Mouse (Mus musculus): ENCODE data around the gene Prm1. TPM values are rescaled to one million over a fixed set of nuclear protein-coding genes. Genes with fewer than 3 reads are reported as not detected.
A peak's percentile ranks its signal among the peaks of the same experiment; 100 is the strongest.

Prm1 gene
- polyA plus RNA-seq, 1 experiment from 2014 or later = not detected

DNA sequence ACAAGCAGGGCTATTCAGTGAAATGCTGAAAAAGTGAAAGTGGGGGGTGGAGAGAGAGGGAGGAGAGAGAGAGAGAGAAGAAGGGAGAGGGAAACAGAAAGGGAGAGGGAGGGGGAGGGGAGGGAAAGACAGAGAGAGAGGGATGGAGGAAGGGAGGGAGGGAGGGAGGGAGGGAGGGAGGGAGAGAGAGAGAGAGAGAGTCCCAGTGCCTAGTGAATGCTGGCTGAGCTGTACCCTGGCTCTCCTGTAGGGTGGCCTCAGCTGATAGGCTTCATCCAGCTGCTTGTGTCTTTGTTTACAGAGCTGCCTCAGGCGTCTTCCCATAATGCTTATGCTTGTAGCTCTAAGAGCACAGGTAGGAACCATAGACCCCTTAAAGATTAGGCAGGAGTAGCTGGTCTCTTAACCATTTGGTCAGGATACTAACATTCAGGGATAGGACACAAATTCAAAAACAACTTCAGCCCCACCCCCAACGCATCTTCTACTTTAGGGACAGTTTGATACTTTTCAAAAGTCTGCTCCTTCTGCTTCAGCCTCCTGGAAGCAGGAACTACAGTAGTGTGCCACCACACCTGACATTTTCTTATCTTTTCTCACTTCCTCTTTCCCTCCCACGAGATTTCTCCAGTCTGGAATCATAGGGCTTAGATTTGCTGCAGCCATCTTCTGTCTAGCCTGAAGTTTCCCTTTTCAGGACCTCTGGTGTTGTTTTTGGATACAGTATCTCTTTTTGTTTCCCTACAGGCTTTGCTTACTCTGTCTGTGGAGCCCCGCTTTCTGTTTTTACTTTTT lies 34.9 kb downstream of the Prm1 start:
- H3K4me3 ChIP-seq (ENCODE audit: low read depth, low read length) = no peak overlapping the region

DNA sequence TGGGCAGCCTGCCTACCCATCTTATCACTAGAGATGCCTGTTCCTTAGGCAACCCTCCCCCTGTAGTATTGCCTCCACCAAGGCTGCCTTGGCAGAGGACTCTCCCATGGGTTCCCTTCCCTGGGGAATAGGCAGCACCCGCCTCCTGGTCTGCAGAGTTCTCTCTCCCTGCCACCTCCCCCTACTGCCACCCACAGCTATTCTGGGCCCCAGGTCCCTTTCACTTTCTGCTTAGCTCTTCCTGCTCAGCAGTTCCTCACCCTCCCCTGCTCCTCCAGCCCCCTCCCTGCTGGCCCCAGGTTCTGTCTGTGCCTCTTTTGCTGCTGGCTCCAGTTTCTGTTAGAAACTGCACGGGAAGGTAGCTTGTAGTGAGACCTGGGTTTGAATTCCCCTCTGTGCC lies 36.0 kb downstream of the Prm1 start:
- H3K4me1 ChIP-seq (ENCODE audit: control insufficient read depth, insufficient read depth, low read length) = no peaks in the 10 kb centered on the region
- no peaks in the 10 kb centered on the region for H3K9me3 ChIP-seq (replicated peaks; ENCODE audit: control insufficient read depth, low read length)
- H3K9ac ChIP-seq (ENCODE audit: low read length) = no peak overlapping the region
- ATAC-seq (no peak), DNase-seq (ENCODE audit: low spot score) (no peak)
- H3K27me3 ChIP-seq (replicated peaks; ENCODE audit: control insufficient read depth, insufficient read depth, low read length) = no peaks in the 10 kb centered on the region
- no peak overlapping the region for H3K27ac ChIP-seq (ENCODE audit: low read depth, low read length)
- no peak overlapping the region for H3K4me2 ChIP-seq (ENCODE audit: low read length)
- H3K36me3 ChIP-seq (ENCODE audit: control insufficient read depth, insufficient read depth, low read length) = no peaks in the 10 kb centered on the region
- no peak overlapping the region for H3K4me3 ChIP-seq (ENCODE audit: low read depth, low read length)
- WGBS = 41% methylated on average over 2 of the region's 2 CpGs

More for the DNA sequence above, 34.9 kb downstream of the Prm1 start:
- no peak overlapping the region for H3K9ac ChIP-seq (ENCODE audit: low read length)
- DNase-seq (ENCODE audit: low spot score) = peak; percentile 13
- 54% methylated on average over 4 of the region's 4 CpGs for WGBS
- no peaks in the 10 kb centered on the region for H3K9me3 ChIP-seq (replicated peaks; ENCODE audit: control insufficient read depth, low read length)
- H3K27me3 ChIP-seq (replicated peaks; ENCODE audit: control insufficient read depth, insufficient read depth, low read length) = no peaks in the 10 kb centered on the region
- H3K4me2 ChIP-seq (ENCODE audit: low read length) = no peak overlapping the region
- no peak for ATAC-seq
- no peaks in the 10 kb centered on the region for H3K4me1 ChIP-seq (ENCODE audit: control insufficient read depth, insufficient read depth, low read length)
- no peak overlapping the region for H3K27ac ChIP-seq (ENCODE audit: low read depth, low read length)
- no peaks in the 10 kb centered on the region for H3K36me3 ChIP-seq (ENCODE audit: control insufficient read depth, insufficient read depth, low read length)

DNA sequence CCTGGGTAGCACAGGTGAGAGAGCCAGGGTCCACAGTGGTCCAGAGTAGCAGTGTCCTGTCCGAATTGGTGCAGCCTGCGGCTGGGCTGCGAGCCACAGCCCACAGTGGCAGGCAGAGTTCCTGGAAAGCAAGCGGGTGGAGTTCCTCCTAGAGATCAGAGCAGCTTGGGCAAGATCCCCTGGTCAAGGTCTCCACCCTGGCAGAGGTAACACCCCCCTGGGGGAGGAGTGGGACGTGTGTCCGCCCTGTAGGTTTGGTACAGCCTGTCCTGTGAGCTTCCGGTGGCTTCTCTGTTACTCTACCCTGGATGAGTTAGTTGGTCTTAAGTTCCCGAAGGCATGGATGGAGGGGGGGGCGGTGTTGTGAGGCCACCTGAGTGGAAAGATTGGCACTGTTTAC lies 36.8 kb downstream of the Prm1 start:
- 70% methylated on average over 9 of the region's 9 CpGs for WGBS
- no peaks in the 10 kb centered on the region for H3K36me3 ChIP-seq (ENCODE audit: control insufficient read depth, insufficient read depth, low read length)
- no peak overlapping the region for H3K9ac ChIP-seq (ENCODE audit: low read length)
- no peak overlapping the region for H3K27ac ChIP-seq (ENCODE audit: low read depth, low read length)
- no peak overlapping the region for H3K4me2 ChIP-seq (ENCODE audit: low read length)
- no peaks in the 10 kb centered on the region for H3K4me1 ChIP-seq (ENCODE audit: control insufficient read depth, insufficient read depth, low read length)
- no peaks in the 10 kb centered on the region for H3K27me3 ChIP-seq (replicated peaks; ENCODE audit: control insufficient read depth, insufficient read depth, low read length)
- DNase-seq (ENCODE audit: low spot score) (no peak), ATAC-seq (no peak)
- H3K9me3 ChIP-seq (replicated peaks; ENCODE audit: control insufficient read depth, low read length) = no peaks in the 10 kb centered on the region
- H3K4me3 ChIP-seq (ENCODE audit: low read depth, low read length) = no peak overlapping the region

DNA sequence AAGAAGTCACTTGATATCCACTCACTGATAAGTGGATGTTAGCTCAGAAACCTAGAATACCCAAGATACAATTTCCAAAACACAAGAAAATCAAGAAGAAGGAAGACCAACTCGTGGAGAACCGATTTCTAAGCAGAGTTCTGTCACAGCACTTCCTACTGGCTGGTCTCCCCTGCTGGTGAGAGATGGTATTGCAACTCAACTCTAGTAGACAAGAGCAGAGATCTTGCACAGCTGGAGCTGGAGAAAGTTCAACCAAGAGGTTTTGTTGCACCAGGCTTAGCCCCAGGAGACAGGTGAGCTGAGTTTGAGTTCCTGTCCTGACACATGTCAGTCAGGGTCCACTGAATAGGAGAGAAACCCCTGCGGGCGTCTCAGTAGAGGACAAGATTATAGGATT lies 38.5 kb downstream of the Prm1 start:
- DNase-seq (ENCODE audit: low spot score) (peak; percentile 78), ATAC-seq (no peak)
- WGBS = 41% methylated on average over 4 of the region's 4 CpGs
- Histone ChIP-seq H3K9ac (ENCODE audit: low read length) (no peak overlapping the region), H3K4me3 (ENCODE audit: low read depth, low read length) (no peak overlapping the region), H3K4me2 (ENCODE audit: low read length) (no peak overlapping the region), H3K4me1 (ENCODE audit: control insufficient read depth, insufficient read depth, low read length) (no peaks in the 10 kb centered on the region), H3K9me3 (replicated peaks; ENCODE audit: control insufficient read depth, low read length) (no peaks in the 10 kb centered on the region), H3K36me3 (ENCODE audit: control insufficient read depth, insufficient read depth, low read length) (no peaks in the 10 kb centered on the region), H3K27me3 (replicated peaks; ENCODE audit: control insufficient read depth, insufficient read depth, low read length) (no peaks in the 10 kb centered on the region), H3K27ac (ENCODE audit: low read depth, low read length) (no peak overlapping the region)

DNA sequence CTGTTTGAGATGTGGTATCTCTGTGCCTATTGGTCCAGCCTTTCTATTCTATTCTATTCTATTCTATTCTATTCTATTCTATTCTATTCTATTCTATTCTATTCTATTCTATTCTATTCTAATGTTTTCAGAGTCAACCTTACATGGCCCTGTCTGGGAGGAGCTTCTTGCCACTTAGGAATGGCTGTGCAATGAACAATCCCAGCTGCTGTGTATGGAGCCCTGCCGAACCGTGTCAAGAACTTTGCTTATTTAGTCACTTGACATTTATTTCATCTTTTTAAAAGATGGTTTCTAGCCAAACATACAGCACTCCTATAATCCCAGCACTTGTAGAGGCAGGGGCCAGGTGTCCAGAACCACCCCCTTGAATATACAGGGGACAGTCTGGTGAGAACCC lies 41.3 kb downstream of the Prm1 start:
- H3K27ac ChIP-seq (ENCODE audit: low read depth, low read length) = no peak overlapping the region
- no peak overlapping the region for H3K9ac ChIP-seq (ENCODE audit: low read length)
- no peaks in the 10 kb centered on the region for H3K27me3 ChIP-seq (replicated peaks; ENCODE audit: control insufficient read depth, insufficient read depth, low read length)
- H3K4me3 ChIP-seq (ENCODE audit: low read depth, low read length) = no peak overlapping the region
- 65% methylated on average over 2 of the region's 2 CpGs for WGBS
- no peak overlapping the region for H3K4me2 ChIP-seq (ENCODE audit: low read length)
- H3K9me3 ChIP-seq (replicated peaks; ENCODE audit: control insufficient read depth, low read length) = no peaks in the 10 kb centered on the region
- ATAC-seq (no peak), DNase-seq (ENCODE audit: low spot score) (no peak)
- H3K4me1 ChIP-seq (ENCODE audit: control insufficient read depth, insufficient read depth, low read length) = no peaks in the 10 kb centered on the region
- H3K36me3 ChIP-seq (ENCODE audit: control insufficient read depth, insufficient read depth, low read length) = no peaks in the 10 kb centered on the region

DNA sequence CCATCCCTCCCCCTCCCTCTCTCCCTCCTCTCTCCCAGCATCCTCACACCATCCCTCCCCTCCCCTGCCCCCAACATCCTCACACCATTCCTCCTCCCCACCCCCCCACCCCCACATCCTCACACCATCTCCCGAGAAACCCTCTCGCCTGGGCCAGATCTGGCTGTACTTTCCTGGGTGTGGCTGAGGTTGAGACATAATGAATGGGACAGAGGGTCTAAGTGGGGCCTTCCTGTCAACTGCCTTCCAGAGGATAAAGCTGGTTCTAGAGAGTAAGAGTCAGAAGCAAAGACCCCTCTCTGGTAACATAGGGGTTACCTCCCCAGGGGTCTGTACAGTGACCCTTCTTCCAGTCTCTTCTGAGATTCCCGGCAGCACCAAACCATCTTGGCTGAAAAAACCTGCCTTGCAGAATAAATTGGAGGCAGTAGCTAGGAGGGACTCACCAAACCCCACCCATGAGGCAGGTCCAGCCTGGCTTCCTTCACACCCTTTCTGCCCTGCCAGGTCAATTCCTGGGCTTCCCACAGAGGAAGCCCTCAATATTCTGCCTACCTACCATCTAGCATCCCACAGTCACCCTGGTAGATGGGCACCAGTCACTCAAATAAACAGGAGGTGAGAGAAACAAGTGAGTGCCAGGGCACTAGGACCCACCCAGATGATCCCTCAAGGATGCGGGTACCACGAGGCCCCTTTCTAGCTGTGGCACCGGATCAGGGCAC lies 41.9 kb downstream of the Prm1 start:
- WGBS = 68% methylated on average over 6 of the region's 6 CpGs
- H3K4me1 ChIP-seq (ENCODE audit: control insufficient read depth, insufficient read depth, low read length) = no peaks in the 10 kb centered on the region

DNA sequence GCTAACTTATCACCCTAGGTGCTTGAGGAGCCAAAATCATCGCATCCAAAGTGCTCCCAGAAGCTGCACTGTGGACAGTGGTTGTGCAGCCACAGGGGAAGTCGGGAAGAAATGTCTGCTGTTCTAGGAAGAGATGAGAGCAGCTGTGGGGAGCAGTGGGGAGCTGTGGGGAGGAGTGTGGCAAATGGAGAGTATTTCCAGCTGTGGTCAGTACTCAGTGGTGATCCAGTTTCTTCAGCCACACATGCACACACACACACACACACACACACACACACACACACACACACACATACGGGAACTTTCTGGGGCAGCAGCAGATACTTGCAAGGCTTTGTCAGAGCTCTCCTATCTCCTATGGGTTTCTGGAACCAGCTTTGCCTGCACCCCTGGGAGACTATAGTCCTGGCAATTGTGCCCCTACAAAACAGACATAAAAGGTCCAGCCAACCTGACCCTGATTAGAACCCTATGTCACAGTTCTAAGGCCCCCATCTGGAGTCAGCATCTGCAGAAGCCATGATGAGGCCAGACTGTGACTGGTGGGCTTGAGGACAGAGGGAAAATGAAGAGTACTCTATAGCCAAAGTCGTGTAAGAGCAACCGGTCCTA lies 43.0 kb downstream of the Prm1 start:
- Histone ChIP-seq H3K4me3 (ENCODE audit: low read depth, low read length) (no peak overlapping the region), H3K4me1 (ENCODE audit: control insufficient read depth, insufficient read depth, low read length) (no peaks in the 10 kb centered on the region), H3K9me3 (replicated peaks; ENCODE audit: control insufficient read depth, low read length) (no peaks in the 10 kb centered on the region), H3K27me3 (replicated peaks; ENCODE audit: control insufficient read depth, insufficient read depth, low read length) (no peaks in the 10 kb centered on the region), H3K36me3 (ENCODE audit: control insufficient read depth, insufficient read depth, low read length) (no peaks in the 10 kb centered on the region), H3K4me2 (ENCODE audit: low read length) (no peak overlapping the region), H3K27ac (ENCODE audit: low read depth, low read length) (no peak overlapping the region), H3K9ac (ENCODE audit: low read length) (no peak overlapping the region)
- no peak for ATAC-seq
- 71% methylated on average over 5 of the region's 5 CpGs for WGBS
- DNase-seq (ENCODE audit: low spot score) = no peak

More for the DNA sequence above, 41.9 kb downstream of the Prm1 start:
- no peaks in the 10 kb centered on the region for H3K9me3 ChIP-seq (replicated peaks; ENCODE audit: control insufficient read depth, low read length)
- ATAC-seq (no peak), DNase-seq (ENCODE audit: low spot score) (no peak)
- no peak overlapping the region for H3K4me2 ChIP-seq (ENCODE audit: low read length)
- H3K36me3 ChIP-seq (ENCODE audit: control insufficient read depth, insufficient read depth, low read length) = no peaks in the 10 kb centered on the region
- H3K27me3 ChIP-seq (replicated peaks; ENCODE audit: control insufficient read depth, insufficient read depth, low read length) = no peaks in the 10 kb centered on the region
- H3K9ac ChIP-seq (ENCODE audit: low read length) = no peak overlapping the region
- no peak overlapping the region for H3K4me3 ChIP-seq (ENCODE audit: low read depth, low read length)
- H3K27ac ChIP-seq (ENCODE audit: low read depth, low read length) = no peak overlapping the region

DNA sequence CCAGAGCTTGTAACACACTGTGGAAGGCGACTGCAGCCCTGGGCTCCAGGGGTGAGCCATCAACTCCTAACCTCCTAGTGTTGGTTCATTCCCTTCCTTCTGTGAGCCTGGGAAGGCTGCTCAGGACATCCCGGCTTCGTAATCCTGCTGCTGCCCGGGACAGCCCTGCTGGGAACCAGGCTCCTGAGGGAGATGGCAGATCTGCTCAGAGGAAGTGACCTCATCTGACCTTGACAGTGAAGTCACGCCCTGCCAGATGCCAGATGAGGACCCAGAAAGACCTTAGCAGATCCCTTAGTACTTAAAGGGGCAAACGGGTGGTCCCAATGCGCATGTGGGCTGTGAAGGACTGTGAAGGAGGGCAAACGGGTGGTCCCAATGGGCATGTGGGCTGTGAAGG lies 44.5 kb downstream of the Prm1 start:
- Histone ChIP-seq H3K27ac (ENCODE audit: low read depth, low read length) (no peak overlapping the region), H3K4me3 (ENCODE audit: low read depth, low read length) (no peak overlapping the region), H3K4me1 (ENCODE audit: control insufficient read depth, insufficient read depth, low read length) (no peaks in the 10 kb centered on the region), H3K9ac (ENCODE audit: low read length) (no peak overlapping the region), H3K4me2 (ENCODE audit: low read length) (no peak overlapping the region), H3K9me3 (replicated peaks; ENCODE audit: control insufficient read depth, low read length) (no peaks in the 10 kb centered on the region), H3K27me3 (replicated peaks; ENCODE audit: control insufficient read depth, insufficient read depth, low read length) (no peaks in the 10 kb centered on the region), H3K36me3 (ENCODE audit: control insufficient read depth, insufficient read depth, low read length) (no peaks in the 10 kb centered on the region)
- ATAC-seq = no peak
- DNase-seq (ENCODE audit: low spot score) = no peak
- WGBS = 82% methylated on average over 8 of the region's 8 CpGs

DNA sequence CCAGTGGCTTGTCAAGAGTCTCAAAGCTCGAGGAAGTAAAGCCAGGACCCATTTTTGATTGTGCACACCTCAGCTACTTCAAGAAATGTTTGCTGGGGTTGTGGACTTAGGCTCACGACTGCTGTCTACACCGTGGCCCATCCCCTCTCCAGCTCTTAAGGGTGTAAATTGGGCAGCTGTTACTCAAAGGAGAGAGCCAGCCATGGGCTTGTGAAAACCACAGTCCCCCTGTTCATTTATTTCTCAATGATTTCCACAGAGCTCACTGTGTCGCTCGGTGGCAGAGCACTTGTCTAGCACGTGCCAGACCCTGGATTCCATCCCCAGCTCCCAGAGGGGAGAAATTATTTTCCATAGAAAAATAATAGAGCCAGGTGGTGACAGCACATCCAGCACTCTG lies 49.5 kb downstream of the Prm1 start:
- Histone ChIP-seq H3K4me2 (ENCODE audit: low read length) (no peak overlapping the region), H3K27ac (ENCODE audit: low read depth, low read length) (no peak overlapping the region), H3K27me3 (replicated peaks; ENCODE audit: control insufficient read depth, insufficient read depth, low read length) (no peaks in the 10 kb centered on the region), H3K36me3 (ENCODE audit: control insufficient read depth, insufficient read depth, low read length) (no peaks in the 10 kb centered on the region), H3K9ac (ENCODE audit: low read length) (no peak overlapping the region), H3K9me3 (replicated peaks; ENCODE audit: control insufficient read depth, low read length) (no peaks in the 10 kb centered on the region), H3K4me1 (ENCODE audit: control insufficient read depth, insufficient read depth, low read length) (no peaks in the 10 kb centered on the region), H3K4me3 (ENCODE audit: low read depth, low read length) (no peak overlapping the region)
- ATAC-seq (no peak), DNase-seq (ENCODE audit: low spot score) (no peak)
- WGBS = 68% methylated on average over 6 of the region's 6 CpGs

All from forebrain, embryonic 14.5 days (tissue).